In the genomic region with DNA sequence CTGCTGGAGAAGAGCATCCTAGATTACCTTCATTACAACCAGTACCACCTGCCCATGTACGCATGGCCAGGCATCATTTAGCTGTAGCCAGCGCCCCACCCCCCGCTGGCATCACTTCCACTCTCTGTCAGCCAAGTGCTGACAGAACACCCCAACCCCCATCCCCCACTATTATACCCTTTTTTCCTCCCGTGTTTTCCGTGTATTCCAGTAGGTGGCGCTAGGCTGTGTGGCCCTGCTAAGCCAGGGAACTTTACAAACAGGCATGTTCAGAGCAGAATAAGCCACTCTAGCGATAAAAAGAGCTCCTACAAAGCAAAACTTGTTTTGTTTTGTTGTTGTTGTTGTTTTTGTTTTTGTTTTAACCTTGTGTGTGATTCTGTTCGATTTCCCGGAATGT, we compare ENCODE assay signal across 8 mouse cellular contexts. TPM values are rescaled to one million over a fixed set of nuclear protein-coding genes. Genes with fewer than 3 reads are reported as not detected.
DNase-seq lines count a peak whose midpoint lies in the region; ATAC-seq and TF ChIP-seq lines count a peak whose summit lies in the region.

No protein-coding gene starts in this region.

- peak; percentile 35 for DNase-seq in heart, postnatal 0 days (ENCODE audit: low spot score)
- no peak for DNase-seq in heart, postnatal 25 days (ENCODE audit: low spot score)
- peak; percentile 78 for DNase-seq in ES-CJ7 (ENCODE audit: low read depth, low spot score)
- peak; percentile 43 for DNase-seq in cerebellum, adult 9-10 months
- DNase-seq in hindbrain, embryonic 14.5 days (ENCODE audit: low spot score): peak; percentile 87
- no peak for DNase-seq in liver, embryonic 14.5 days (ENCODE audit: low read depth in 3 of 3, low spot score in 3 of 3)
- peak; percentile 91 for DNase-seq in retina, postnatal 1 day

- H3K9ac ChIP-seq in heart, postnatal 0 days (replicated peaks; ENCODE audit: low read depth, low read length): no peak overlapping the region
- no peak overlapping the region for H3K9ac ChIP-seq in hindbrain, embryonic 14.5 days
- no peak overlapping the region for H3K9ac ChIP-seq in liver, embryonic 14.5 days (replicated peaks)

- H3K36me3 ChIP-seq in heart, postnatal 0 days (replicated peaks; ENCODE audit: control insufficient read depth, insufficient read depth, low read length): no peaks in the 10 kb centered on the region
- no peaks in the 10 kb centered on the region for H3K36me3 ChIP-seq in hindbrain, embryonic 14.5 days (replicated peaks; ENCODE audit: control insufficient read depth, insufficient read depth)
- no peaks in the 10 kb centered on the region for H3K36me3 ChIP-seq in liver, embryonic 14.5 days (replicated peaks; ENCODE audit: control insufficient read depth, insufficient read depth, low read depth)

- no peak overlapping the region for H3K27ac ChIP-seq in heart, postnatal 0 days (ENCODE audit: low read depth)
- no peak overlapping the region for H3K27ac ChIP-seq in hindbrain, embryonic 14.5 days
- no peak overlapping the region for H3K27ac ChIP-seq in liver, embryonic 14.5 days

- no peak overlapping the region for H3K4me3 ChIP-seq in heart, postnatal 0 days (ENCODE audit: low read depth, low read length)
- H3K4me3 ChIP-seq in hindbrain, embryonic 14.5 days (replicated peaks; ENCODE audit: low read length): no peak overlapping the region
- no peak overlapping the region for H3K4me3 ChIP-seq in liver, embryonic 14.5 days (ENCODE audit: insufficient read depth in 1 of 2, low read depth in 2 of 2, low read length in 2 of 2)

- ATAC-seq in heart, postnatal 0 days (ENCODE audit: insufficient read depth, low read depth): peak; percentile 72
- ATAC-seq in hindbrain, embryonic 14.5 days (ENCODE audit: low FRiP score): 0 out of 2 replicates have a peak, but pooled peaks have one; percentile 18
- ATAC-seq in liver, embryonic 14.5 days (ENCODE audit: insufficient read depth): no peak
- no peak for ATAC-seq in monocyte, adult 5-6 weeks (replicated peaks; ENCODE audit: insufficient number of reproducible peaks, low FRiP score, low TSS enrichment, poor library complexity, severe bottlenecking)

- peak; percentile 93 for TF ChIP-seq CTCF in heart, postnatal 0 days (IDR thresholded peaks at IDR 0.05; ENCODE audit: low read depth)
- TF ChIP-seq CTCF in liver, embryonic 14.5 days (IDR thresholded peaks at IDR 0.05; ENCODE audit: low read depth): peak; percentile 75

- no peaks in the 10 kb centered on the region for H3K4me1 ChIP-seq in heart, postnatal 0 days (ENCODE audit: control insufficient read depth, insufficient read depth)
- peaks cover 25% of the 10 kb centered on the region for H3K4me1 ChIP-seq in hindbrain, embryonic 14.5 days (replicated peaks; ENCODE audit: control insufficient read depth, insufficient read depth, low read length)
- no peaks in the 10 kb centered on the region for H3K4me1 ChIP-seq in liver, embryonic 14.5 days (replicated peaks; ENCODE audit: control insufficient read depth in 2 of 2, insufficient read depth in 2 of 2, low read length in 1 of 2)

- H3K4me2 ChIP-seq in heart, postnatal 0 days (ENCODE audit: low read depth, low read length): no peak overlapping the region
- H3K4me2 ChIP-seq in hindbrain, embryonic 14.5 days (replicated peaks): no peak overlapping the region
- no peak overlapping the region for H3K4me2 ChIP-seq in liver, embryonic 14.5 days (ENCODE audit: low read depth)

- peaks cover 59% of the 10 kb centered on the region for H3K27me3 ChIP-seq in heart, postnatal 0 days (ENCODE audit: control insufficient read depth, insufficient read depth, low read length)
- H3K27me3 ChIP-seq in hindbrain, embryonic 14.5 days (ENCODE audit: control insufficient read depth, insufficient read depth, low read length): peaks cover 24% of the 10 kb centered on the region
- peaks cover 42% of the 10 kb centered on the region for H3K27me3 ChIP-seq in liver, embryonic 14.5 days (ENCODE audit: control insufficient read depth, insufficient read depth, low read length)

- WGBS in heart, postnatal 0 days: 4% methylated on average over 9 of the region's 9 CpGs
- WGBS in hindbrain, embryonic 14.5 days: 1% methylated on average over 9 of the region's 9 CpGs
- 6% methylated on average over 9 of the region's 9 CpGs for WGBS in liver, embryonic 14.5 days (ENCODE audit: insufficient replicate concordance)

- no peaks in the 10 kb centered on the region for H3K9me3 ChIP-seq in heart, postnatal 0 days (replicated peaks; ENCODE audit: control insufficient read depth, low read length)
- H3K9me3 ChIP-seq in hindbrain, embryonic 14.5 days (ENCODE audit: control insufficient read depth, low read length): no peaks in the 10 kb centered on the region
- no peaks in the 10 kb centered on the region for H3K9me3 ChIP-seq in liver, embryonic 14.5 days (ENCODE audit: control insufficient read depth, low read length)

- intact Hi-C loops in heart, postnatal 25 days (cut with DNase I): loop anchor here (10.0 kb wide), 1 partner anchor 200 kb away; no protein-coding TSS in a partner anchor

- TF ChIP-seq EP300 in heart, postnatal 0 days (IDR thresholded peaks at IDR 0.05; ENCODE audit: low read depth): no peak
- no peak for TF ChIP-seq EP300 in liver, embryonic 14.5 days (IDR thresholded peaks at IDR 0.05; ENCODE audit: low read depth)

RNA-seq across cellular contexts. Expression of a gene that starts 7.0 kb away (rescaled TPM):
- total RNA-seq in heart, postnatal 0 days (2014; rRNA removed; ENCODE audit: low replicate concordance): not detected in 2 replicates
- polyA plus RNA-seq in heart, postnatal 0 days (2015; fragmentation: Nextera tagmentation; extraction: Ambion mirVana): not detected in 2 replicates
- total RNA-seq in heart, postnatal 25 days (2021): not detected
- 2.6 and 4.1 TPM in 2 replicates for polyA plus RNA-seq in hindbrain, embryonic 14.5 days (2014; fragmentation: Nextera tagmentation; extraction: Ambion mirVana)
- 0.02 and 0.15 TPM in 2 replicates for polyA plus RNA-seq in liver, embryonic 14.5 days (2012; rRNA removed)
- polyA plus RNA-seq in liver, embryonic 14.5 days (2014; fragmentation: Nextera tagmentation; extraction: Ambion mirVana): not detected in 2 replicates
- not detected in 3 replicates for total RNA-seq in monocyte, adult 5-6 weeks (2017)

Comparison
In these comparisons a context has a peak if more than half of its experiments do, and no peak if none do; other contexts are left out.
1. DNase-seq: peak in heart, postnatal 0 days (single experiment), ES-CJ7 (single experiment), cerebellum, adult 9-10 months (single experiment), hindbrain, embryonic 14.5 days (single experiment) and retina, postnatal 1 day (single experiment); none in heart, postnatal 25 days (single experiment) and liver, embryonic 14.5 days (0 of 3).
2. ATAC-seq: peak in heart, postnatal 0 days (single experiment) and hindbrain, embryonic 14.5 days (single experiment); none in liver, embryonic 14.5 days (single experiment) and monocyte, adult 5-6 weeks (single experiment).